Mouse (Mus musculus): ENCODE results near the gene Dolpp1. TPM values are rescaled to one million over a fixed set of nuclear protein-coding genes. Genes with fewer than 3 reads are reported as not detected.

Gene Dolpp1
- 15.4 and 15.9 TPM in 2 replicates for polyA plus RNA-seq (2021; fragmentation: Nextera tagmentation)
- long read RNA-seq, experiment 1, transcript Dolpp1-201 (8 exons, 2,251 nt) = major isoform, 29 of 45 reads
- long read RNA-seq, experiment 1, partial matches to known transcripts = 6 of 45 reads
- long read RNA-seq, experiment 1, other reads (novel, unspliced or antisense) = 10 of 45 reads
- long read RNA-seq, experiment 2, transcript Dolpp1-201 (8 exons, 2,251 nt) = major isoform, 112 of 155 reads
- long read RNA-seq, experiment 2, partial matches to known transcripts = 5 of 155 reads
- long read RNA-seq, experiment 2, other reads (novel, unspliced or antisense) = 31 of 155 reads

GRCm38 (mm10) chr2:30392114-30392576 lies at the start of gene Dolpp1:
Gene Dolpp1, plus strand, starts transcription at chr2:30392254.

GRCm38 (mm10) chr2:30358533-30359531 lies 33.2 kb upstream of the Dolpp1 start, which contains the start of gene Sh3glb2:
Gene Sh3glb2, minus strand, starts transcription at chr2:30359337.

GRCm38 (mm10) chr2:30363773-30364650 lies 28.0 kb upstream of the Dolpp1 start, which contains the start of gene Miga2:
Gene Miga2, plus strand, starts transcription at chr2:30364233.

GRCm38 (mm10) chr2:30415157-30415935 lies 23.3 kb downstream of the Dolpp1 start, which contains the start of gene Crat:
Gene Crat, minus strand, starts transcription at chr2:30415813.

GRCm38 (mm10) chr2:30415936-30416648 lies 24.0 kb downstream of the Dolpp1 start, which contains the start of gene Ptpa:
Gene Ptpa, plus strand, starts transcription at chr2:30416039.

Small RNA genes within 50 kb of the gene (microRNA-seq; reads per million reads assigned to microRNA genes)
- gene Gm47292 = not detected

Other genes starting within 250 kb of the Dolpp1 start
- 28.5 and 35.1 TPM in 2 replicates for gene Endog, start 220.8 kb upstream of the Dolpp1 start, polyA plus RNA-seq (2021; fragmentation: Nextera tagmentation)
- 29.8 and 30.8 TPM in 2 replicates for gene Spout1, start 213.8 kb upstream of the Dolpp1 start, polyA plus RNA-seq (2021; fragmentation: Nextera tagmentation)
- 8.4 and 9.9 TPM in 2 replicates for gene Kyat1, start 186.4 kb upstream of the Dolpp1 start, polyA plus RNA-seq (2021; fragmentation: Nextera tagmentation)
- 31.1 and 48.4 TPM in 2 replicates for gene Lrrc8a, start 154.5 kb upstream of the Dolpp1 start, polyA plus RNA-seq (2021; fragmentation: Nextera tagmentation)
- gene Gm28035, start 151.7 kb upstream of the Dolpp1 start, polyA plus RNA-seq (2021; fragmentation: Nextera tagmentation) = 0.04 TPM in 1 of 2 replicates, not detected in the other
- gene Phyhd1, start 126.1 kb upstream of the Dolpp1 start, polyA plus RNA-seq (2021; fragmentation: Nextera tagmentation) = 16.4 and 17.1 TPM in 2 replicates
- gene Gm28038, start 111.2 kb upstream of the Dolpp1 start, polyA plus RNA-seq (2021; fragmentation: Nextera tagmentation) = not detected in 2 replicates
- 29.1 and 29.6 TPM in 2 replicates for gene Dolk, start 105.9 kb upstream of the Dolpp1 start, polyA plus RNA-seq (2021; fragmentation: Nextera tagmentation)
- gene Nup188, start 105.9 kb upstream of the Dolpp1 start, polyA plus RNA-seq (2021; fragmentation: Nextera tagmentation) = 7.1 and 10.8 TPM in 2 replicates
- gene Sh3glb2, start 32.9 kb upstream of the Dolpp1 start, polyA plus RNA-seq (2021; fragmentation: Nextera tagmentation) = 199 and 210 TPM in 2 replicates
- gene Miga2, start 28.0 kb upstream of the Dolpp1 start, polyA plus RNA-seq (2021; fragmentation: Nextera tagmentation) = 19.1 and 21.3 TPM in 2 replicates
- gene Crat, start 23.6 kb downstream of the Dolpp1 start, polyA plus RNA-seq (2021; fragmentation: Nextera tagmentation) = 28.3 and 28.4 TPM in 2 replicates
- gene Ptpa, start 23.8 kb downstream of the Dolpp1 start, polyA plus RNA-seq (2021; fragmentation: Nextera tagmentation) = 139 and 193 TPM in 2 replicates
- gene Ier5l, start 82.0 kb downstream of the Dolpp1 start, polyA plus RNA-seq (2021; fragmentation: Nextera tagmentation) = 2.9 and 4.1 TPM in 2 replicates
- gene Cstad, start 202.8 kb downstream of the Dolpp1 start, polyA plus RNA-seq (2021; fragmentation: Nextera tagmentation) = 7.0 and 9.1 TPM in 2 replicates